Mouse (Mus musculus): ENCODE data around the gene H2-T24.
"Not testable (repeated sequence)": the region's sequence is repeated elsewhere in the genome, so short reads cannot be mapped to it uniquely, and the experiment has no call there.

The H2-T24 gene

GRCm38 (mm10) chr17:36023710-36024654, 3.6 kb upstream of the H2-T24 start:
- no peak for DNase-seq (ENCODE audit: low spot score)

- no peak for DNase-seq (ENCODE audit: low spot score)
These were observed 2.6 kb upstream of the H2-T24 start for GRCm38 (mm10) chr17:36022922-36023321.

GRCm38 (mm10) chr17:36022098-36022497, 1.7 kb upstream of the H2-T24 start:
- no peak for DNase-seq (ENCODE audit: low spot score)

- no peak for DNase-seq (ENCODE audit: low spot score)
These were observed 949 bp upstream of the H2-T24 start for GRCm38 (mm10) chr17:36021309-36021708.

GRCm38 (mm10) chr17:36019519-36019918, 841 bp downstream of the H2-T24 start:
- no peak for DNase-seq (ENCODE audit: low spot score)

GRCm38 (mm10) chr17:36018979-36019378, 1.4 kb downstream of the H2-T24 start:
- no peak for DNase-seq (ENCODE audit: low spot score)

GRCm38 (mm10) chr17:36017046-36017445, 3.3 kb downstream of the H2-T24 start:
- no peak for DNase-seq (ENCODE audit: low spot score)

GRCm38 (mm10) chr17:36014977-36015376, 5.4 kb downstream of the H2-T24 start:
- DNase-seq (ENCODE audit: low spot score), result no peak

GRCm38 (mm10) chr17:36004409-36004808, 16.0 kb downstream of the H2-T24 start:
- DNase-seq (ENCODE audit: low spot score), result not testable (repeated sequence)

- no peak for DNase-seq (ENCODE audit: low spot score)
These were observed 17.0 kb downstream of the H2-T24 start for GRCm38 (mm10) chr17:36003331-36003730.

- DNase-seq (ENCODE audit: low spot score), result no peak
These were observed 18.4 kb downstream of the H2-T24 start for GRCm38 (mm10) chr17:36001966-36002365.

GRCm38 (mm10) chr17:36001121-36001897, 19.1 kb downstream of the H2-T24 start:
- no peak for DNase-seq (ENCODE audit: low spot score)

GRCm38 (mm10) chr17:36000349-36000748, 20.0 kb downstream of the H2-T24 start:
- no peak for DNase-seq (ENCODE audit: low spot score)

- DNase-seq (ENCODE audit: low spot score), result no peak
These were observed 21.0 kb downstream of the H2-T24 start for GRCm38 (mm10) chr17:35999356-35999755.

- no peak for DNase-seq (ENCODE audit: low spot score)
These were observed 21.6 kb downstream of the H2-T24 start for GRCm38 (mm10) chr17:35998545-35999305.

- DNase-seq (ENCODE audit: low spot score), result no peak
These were observed 22.4 kb downstream of the H2-T24 start for GRCm38 (mm10) chr17:35997713-35998510.

GRCm38 (mm10) chr17:35996949-35997348, 23.4 kb downstream of the H2-T24 start:
- DNase-seq (ENCODE audit: low spot score), result peak; percentile 93

GRCm38 (mm10) chr17:35994879-35995240, 25.5 kb downstream of the H2-T24 start:
- DNase-seq (ENCODE audit: low spot score), result no peak

GRCm38 (mm10) chr17:35994175-35994878, 26.0 kb downstream of the H2-T24 start:
- peak; percentile 64 for DNase-seq (ENCODE audit: low spot score)

- peak; percentile 82 for DNase-seq (ENCODE audit: low spot score)
These were observed 26.7 kb downstream of the H2-T24 start for GRCm38 (mm10) chr17:35993675-35994074.

- DNase-seq (ENCODE audit: low spot score), result no peak
These were observed 28.6 kb downstream of the H2-T24 start for GRCm38 (mm10) chr17:35991781-35992180.
